Mouse (Mus musculus) embryonic facial prominence, embryonic 14.5 days (tissue): ENCODE data around the gene Larp7. TPM values are rescaled to one million over a fixed set of nuclear protein-coding genes. Genes with fewer than 3 reads are reported as not detected.

Experiments used
- ATAC-seq: fragments of 200-750 bp; cut with Nextera tagmentation; 2 replicates; pipeline ENCODE4 v1.8.0; 2017; ENCODE audit warnings: low read depth, moderate number of reproducible peaks, moderate TSS enrichment
- DNase-seq: peaks from one replicate; pipeline ENCODE4 v3.0.0-alpha.2; 2015; ENCODE audit warnings: low spot score
- H3K27ac ChIP-seq: fragments of 300-500 bp; sonication (generic); replicated peaks from 2 replicates; pipeline ENCODE4 v1.5.1; 2014; ENCODE audit warnings: low read depth, mild to moderate bottlenecking, low read length, moderate library complexity
- H3K27me3 ChIP-seq: fragments of 300-500 bp; sonication (generic); replicated peaks from 2 replicates; pipeline ENCODE4 v1.6.1; 2014; ENCODE audit warnings: low read length; ENCODE audit not compliant: control insufficient read depth, insufficient read depth
- H3K36me3 ChIP-seq: fragments of 300-500 bp; sonication (generic); 2 replicates; pipeline ENCODE4 v1.6.1; 2014; ENCODE audit warnings: low read length, mixed read lengths; ENCODE audit not compliant: control insufficient read depth, insufficient read depth
- H3K4me1 ChIP-seq: fragments of 300-500 bp; sonication (generic); 2 replicates; pipeline ENCODE4 v1.6.1; 2014; ENCODE audit warnings: antibody characterized with exemption, low read length; ENCODE audit not compliant: control insufficient read depth, insufficient read depth
- H3K4me2 ChIP-seq: fragments of 300-500 bp; sonication (generic); 2 replicates; pipeline ENCODE4 v1.6.1; 2014; ENCODE audit warnings: low read depth, mild to moderate bottlenecking, low read length, moderate library complexity, mixed read lengths
- H3K4me3 ChIP-seq: fragments of 300-500 bp; sonication (generic); 2 replicates; pipeline ENCODE4 v1.5.1; 2014; ENCODE audit warnings: low read depth, mild to moderate bottlenecking, low read length
- H3K9ac ChIP-seq: fragments of 300-500 bp; sonication (generic); 2 replicates; pipeline ENCODE4 v1.6.1; 2014; ENCODE audit warnings: low read depth, mild to moderate bottlenecking, low read length, moderate library complexity, mixed read lengths
- H3K9me3 ChIP-seq: fragments of 300-500 bp; sonication (generic); 2 replicates; pipeline ENCODE4 v1.6.1; 2016; ENCODE audit warnings: low read length; ENCODE audit not compliant: control insufficient read depth
- WGBS: fragments of 180-500 bp; shearing (Covaris S2); extraction: QIAGEN DNeasy Blood & Tissue Kit; methylation state at CpG from one replicate; pipeline ENCODE4 v1.1.7; 2014; 5-methylcytosine and 5-hydroxymethylcytosine counted together
- microRNA counts: library from miRNA; unstranded; fragments of <30 nt; microRNA quantifications from one replicate; lab custom pipeline; 2017
- microRNA-seq: library from miRNA; unstranded; fragments of <30 nt; microRNA quantifications from one replicate; pipeline ENCODE4, GENCODE M21; 2016; ENCODE audit warnings: borderline number of aligned reads
- polyA plus RNA-seq: library from polyadenylated mRNA; unstranded; fragments of >200 nt; fragmentation: Nextera tagmentation; extraction: Ambion mirVana; gene quantifications from 2 replicates; pipeline ENCODE4 v1.2.1, GENCODE M21; 2014

Larp7 gene
- polyA plus RNA-seq, 1 experiment from 2014 or later: 49.9 TPM

DNA sequence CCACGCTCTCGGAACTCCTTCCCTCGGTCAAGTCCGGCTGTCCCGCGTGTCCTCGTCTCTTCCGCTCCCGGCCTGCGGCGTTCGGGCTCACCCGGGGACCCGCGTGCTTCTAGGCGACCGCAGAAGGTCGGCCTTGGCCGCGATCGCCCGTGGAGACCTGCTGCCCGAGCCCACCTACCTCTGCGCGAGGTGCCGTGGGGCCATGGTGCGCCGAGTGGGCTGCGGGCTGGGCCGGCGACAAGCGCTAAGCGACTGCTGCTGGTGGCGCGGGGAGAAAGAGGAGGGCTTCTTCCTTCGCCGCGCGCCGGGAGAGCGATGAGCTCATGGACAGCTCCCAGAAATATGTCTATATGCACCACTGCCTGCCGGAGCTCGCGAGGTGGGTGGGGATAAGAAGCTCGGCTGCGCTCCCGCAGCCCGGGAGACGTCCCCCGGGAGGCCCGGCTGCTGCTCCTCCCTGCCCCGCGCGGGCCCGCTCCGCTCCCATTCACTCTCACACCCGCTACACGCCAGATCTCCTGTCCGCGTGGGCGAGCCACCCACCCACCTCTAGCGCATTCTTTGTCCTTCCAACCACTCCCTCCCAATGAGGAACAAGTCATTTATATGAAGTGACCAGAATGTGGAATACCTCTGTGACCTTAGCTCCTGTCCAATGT lies 54.3 kb downstream of the Larp7 start, which contains the start of gene Ank2:
Gene Ank2 (minus strand): TSS at position 609 of the 659 bp plus-strand sequence.
- Histone ChIP-seq H3K9me3 (no peaks in the 10 kb centered on the region), H3K4me3 (peak within 1 kb of the TSS; percentile 53), H3K27me3 (peaks cover 35% of the 10 kb centered on the region), H3K36me3 (no peaks in the 10 kb centered on the region), H3K9ac (peak within 1 kb of the TSS; percentile 56), H3K4me2 (peak within 1 kb of the TSS; percentile 88), H3K4me1 (0 out of 2 replicates have a peak, but pooled peaks cover 5% of the 10 kb centered on the region), H3K27ac (no peak within 1 kb of the TSS)
- ATAC-seq (peak; percentile 89), DNase-seq (peak; percentile 87)
- under 1% methylated on average over 29 of the region's 62 CpGs for WGBS

DNA sequence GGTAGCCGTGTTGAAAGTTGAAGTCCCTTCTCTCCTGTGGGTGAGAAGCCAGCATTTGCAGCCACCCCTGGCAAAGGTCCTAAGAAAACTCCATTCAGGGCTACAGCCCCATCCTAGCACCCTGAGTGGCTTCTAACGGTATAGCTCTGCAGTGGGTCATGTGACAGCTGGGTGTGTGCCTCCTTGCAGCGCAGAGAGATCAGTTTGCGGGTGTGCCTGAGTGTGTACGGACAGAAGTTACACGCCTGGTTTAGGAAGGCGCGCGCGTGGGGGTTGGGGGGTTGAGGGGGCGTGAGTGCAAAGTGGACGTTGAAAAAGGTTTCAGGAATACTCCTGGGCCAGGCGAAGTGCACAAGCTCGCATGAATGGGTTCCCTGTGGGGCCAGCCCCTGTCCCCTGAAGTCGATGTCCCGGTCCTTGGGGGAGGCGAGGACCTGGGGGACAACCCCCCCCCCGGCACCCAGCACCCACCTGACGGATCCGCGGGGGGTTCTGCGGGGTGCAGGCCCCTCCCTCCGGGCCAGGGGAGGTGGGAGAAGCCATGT lies 54.9 kb downstream of the Larp7 start:
- no peak overlapping the region for H3K27ac ChIP-seq
- DNase-seq (peak; percentile 44), ATAC-seq (peak; percentile 84)
- peak overlapping the region; percentile 56 for H3K9ac ChIP-seq
- H3K4me3 ChIP-seq: peak overlapping the region; percentile 53
- 2% methylated on average over 16 of the region's 23 CpGs for WGBS
- H3K9me3 ChIP-seq: no peaks in the 10 kb centered on the region
- peaks cover 35% of the 10 kb centered on the region for H3K27me3 ChIP-seq
- H3K4me1 ChIP-seq: 0 out of 2 replicates have a peak, but pooled peaks cover 5% of the 10 kb centered on the region
- no peaks in the 10 kb centered on the region for H3K36me3 ChIP-seq
- peak overlapping the region; percentile 88 for H3K4me2 ChIP-seq

DNA sequence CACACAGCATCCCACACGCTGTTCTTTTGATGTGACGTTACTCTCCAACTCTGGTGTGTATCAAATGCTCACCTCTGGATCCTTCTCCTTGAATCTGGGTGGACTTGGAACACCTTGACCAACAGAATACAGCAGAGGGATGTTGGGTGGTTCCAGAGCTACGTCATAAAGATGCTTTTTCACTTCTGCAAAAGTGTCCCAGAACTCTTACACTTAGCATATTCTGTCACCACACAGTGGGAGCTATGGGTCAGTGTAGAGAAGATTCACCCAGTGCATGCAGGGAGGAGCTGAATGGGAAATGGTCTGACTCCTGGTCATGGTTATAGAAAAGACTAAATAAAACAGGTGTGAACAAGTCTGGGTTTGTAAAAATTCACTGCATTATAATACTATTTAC lies 60.5 kb downstream of the Larp7 start:
- Histone ChIP-seq H3K36me3 (no peaks in the 10 kb centered on the region), H3K27me3 (peaks cover 4% of the 10 kb centered on the region), H3K9ac (no peak overlapping the region), H3K4me1 (no peaks in the 10 kb centered on the region), H3K27ac (no peak overlapping the region), H3K9me3 (no peaks in the 10 kb centered on the region), H3K4me2 (no peak overlapping the region), H3K4me3 (no peak overlapping the region)
- DNase-seq (no peak), ATAC-seq (no peak)
- 85% methylated on average over 3 of the region's 3 CpGs for WGBS

DNA sequence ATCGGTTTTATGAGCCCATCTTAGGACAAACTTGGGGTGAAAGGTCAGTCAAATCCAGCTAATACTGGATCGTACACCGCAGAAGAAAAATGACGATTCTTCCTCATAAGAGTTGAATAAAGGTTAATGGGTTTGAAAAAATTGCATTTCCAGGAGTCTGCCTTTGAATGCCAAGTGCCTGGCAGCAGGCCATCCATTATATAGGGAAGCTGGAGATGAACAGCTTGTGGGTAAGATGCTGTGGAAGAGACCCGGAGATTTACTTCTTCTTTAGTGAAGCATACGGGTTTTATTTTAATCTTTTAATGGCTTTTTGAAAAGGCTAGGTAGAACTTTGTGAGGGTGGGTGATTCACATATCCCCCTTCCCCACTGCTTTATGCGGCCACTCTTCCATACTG lies 65.8 kb downstream of the Larp7 start:
- 74% methylated on average over 7 of the region's 7 CpGs for WGBS
- H3K27me3 ChIP-seq: no peaks in the 10 kb centered on the region
- no peak overlapping the region for H3K4me3 ChIP-seq
- H3K36me3 ChIP-seq: no peaks in the 10 kb centered on the region
- no peak overlapping the region for H3K4me2 ChIP-seq
- no peak for ATAC-seq
- no peaks in the 10 kb centered on the region for H3K9me3 ChIP-seq
- H3K9ac ChIP-seq: no peak overlapping the region
- no peak overlapping the region for H3K27ac ChIP-seq
- H3K4me1 ChIP-seq: no peaks in the 10 kb centered on the region
- DNase-seq: no peak

MicroRNAs encoded within 50 kb of the gene (microRNA counts, 519-probe panel; counts per million panel counts)
- 19.3 counts per million for microRNA mmu-miR-302a (lab: Ali Mortazavi, UCI)
- microRNA mmu-miR-302b (lab: Ali Mortazavi, UCI): 19.3 counts per million
- microRNA mmu-miR-302c (lab: Ali Mortazavi, UCI): 19.3 counts per million
- microRNA mmu-miR-302d (lab: Ali Mortazavi, UCI): 19.3 counts per million
- 2,440 counts per million, percentile 47 among the panel's probes with 10 or more counts for microRNA mmu-miR-367 (lab: Ali Mortazavi, UCI)

Small RNAs within 50 kb of the gene (microRNA-seq; reads per million reads assigned to microRNA genes)
- 59.7 reads per million, percentile 47 among the genes with 10 or more reads in this experiment for gene Mir302a
- gene Mir302b: 29.4 reads per million, percentile 38 among the genes with 10 or more reads in this experiment
- gene Mir302c: 5.8 reads per million, percentile 22 among the genes with 10 or more reads in this experiment
- gene Mir302d: 41.0 reads per million, percentile 42 among the genes with 10 or more reads in this experiment
- gene Mir367: not detected

Other genes starting within 250 kb of the Larp7 start
- 48.3 and 52.2 TPM in 2 replicates for gene Ank2, start 54.0 kb downstream of the Larp7 start, polyA plus RNA-seq
- 6.1 and 6.5 TPM in 2 replicates for gene Zgrf1, start 140 bp upstream of the Larp7 start, polyA plus RNA-seq
- gene Neurog2, start 79.8 kb upstream of the Larp7 start, polyA plus RNA-seq: 0.21 TPM in 1 of 2 replicates, not detected in the other
- 1.2 and 1.3 TPM in 2 replicates for gene Alpk1, start 227.2 kb upstream of the Larp7 start, polyA plus RNA-seq
- 4.2 and 5.6 TPM in 2 replicates for gene Tifa, start 236.5 kb upstream of the Larp7 start, polyA plus RNA-seq